Mouse (Mus musculus) spleen, adult 2 months (tissue): ENCODE data around the gene Polg2. TPM values are rescaled to one million over a fixed set of nuclear protein-coding genes. Genes with fewer than 3 reads are reported as not detected.
"Not testable (repeated sequence)": the region's sequence is repeated elsewhere in the genome, so short reads cannot be mapped to it uniquely, and the experiment has no call there.

Source experiments
- DNase-seq, 2 experiments: peaks; one replicate each; pipeline versions ENCODE4 v3.0.0 to v3.0.0-alpha.2; 2012 to 2021; ENCODE audit warnings: low spot score in 2 of 2, low read depth in 1 of 2
- H3K27ac ChIP-seq: fragments of 200-500 bp; 2 replicates; pipeline ENCODE4 v1.5.1; 2012; ENCODE audit warnings: low read length, inconsistent platforms; ENCODE audit not compliant: insufficient read depth
- H3K27me3 ChIP-seq: fragments of 200-500 bp; 2 replicates; pipeline ENCODE4 v1.6.1; 2012; ENCODE audit warnings: mild to moderate bottlenecking, moderate library complexity, low read length, inconsistent platforms; ENCODE audit not compliant: control insufficient read depth, insufficient read depth
- H3K36me3 ChIP-seq: fragments of 200-500 bp; 2 replicates; pipeline ENCODE4 v1.6.1; 2012; ENCODE audit warnings: mild to moderate bottlenecking, low read length, inconsistent platforms; ENCODE audit not compliant: control insufficient read depth, insufficient read depth
- H3K4me1 ChIP-seq: fragments of 200-500 bp; 2 replicates; pipeline ENCODE4 v1.6.1; 2011; ENCODE audit warnings: inconsistent platforms; ENCODE audit not compliant: control insufficient read depth, insufficient read depth, insufficient read length
- H3K4me3 ChIP-seq: fragments of 200-500 bp; 2 replicates; pipeline ENCODE4 v1.5.1; 2011; ENCODE audit warnings: mild to moderate bottlenecking, inconsistent platforms; ENCODE audit not compliant: insufficient read depth, insufficient read length; ENCODE audit errors: extremely low read depth
- CTCF ChIP-seq: fragments of 200-500 bp; IDR thresholded peaks from 2 replicates; pipeline ENCODE4 v1.5.1; 2011; ENCODE audit warnings: mild to moderate bottlenecking, inconsistent platforms; ENCODE audit not compliant: insufficient read depth, insufficient read length, insufficient replicate concordance; ENCODE audit errors: extremely low read depth
- POLR2A ChIP-seq: fragments of 200-500 bp; IDR thresholded peaks from 2 replicates; pipeline ENCODE4 v1.6.1; 2011; ENCODE audit warnings: low read depth, low read length, inconsistent platforms
- WGBS: fragments of 180-500 bp; shearing (Covaris S2); methylation state at CpG from one replicate; pipeline ENCODE4 v1.1.7; 2018; 5-methylcytosine and 5-hydroxymethylcytosine counted together
- polyA plus RNA-seq: library from polyadenylated mRNA; depleted of rRNA; stranded (reverse); fragments of >200 nt; gene quantifications from 2 replicates; pipeline ENCODE4 v1.2.3, GENCODE M21; 2012; rRNA removed

The Polg2 gene
- polyA plus RNA-seq, 1 experiment, result 7.2 TPM

- H3K4me1 ChIP-seq, result no peaks in the 10 kb centered on the region
- DNase-seq, result no peak
- H3K4me3 ChIP-seq, result no peak overlapping the region
- no peak overlapping the region for H3K27ac ChIP-seq
- TF ChIP-seq POLR2A, result no peak
- no peak for TF ChIP-seq CTCF
- WGBS, result 80% methylated on average over 10 of the region's 10 CpGs
- peaks cover 19% of the 10 kb centered on the region for H3K36me3 ChIP-seq
- H3K27me3 ChIP-seq, result no peaks in the 10 kb centered on the region
Observed at GRCm38 (mm10) chr11:106728402-106729366, 50.7 kb downstream of the Polg2 start.

GRCm38 (mm10) chr11:106727967-106728366 lies 51.4 kb downstream of the Polg2 start:
- TF ChIP-seq POLR2A, result no peak
- TF ChIP-seq CTCF, result no peak
- 87% methylated on average over 5 of the region's 5 CpGs for WGBS
- Histone ChIP-seq H3K27ac (no peak overlapping the region), H3K36me3 (peaks cover 19% of the 10 kb centered on the region), H3K27me3 (no peaks in the 10 kb centered on the region), H3K4me3 (no peak overlapping the region), H3K4me1 (no peaks in the 10 kb centered on the region)
- DNase-seq, result no peak

DNA sequence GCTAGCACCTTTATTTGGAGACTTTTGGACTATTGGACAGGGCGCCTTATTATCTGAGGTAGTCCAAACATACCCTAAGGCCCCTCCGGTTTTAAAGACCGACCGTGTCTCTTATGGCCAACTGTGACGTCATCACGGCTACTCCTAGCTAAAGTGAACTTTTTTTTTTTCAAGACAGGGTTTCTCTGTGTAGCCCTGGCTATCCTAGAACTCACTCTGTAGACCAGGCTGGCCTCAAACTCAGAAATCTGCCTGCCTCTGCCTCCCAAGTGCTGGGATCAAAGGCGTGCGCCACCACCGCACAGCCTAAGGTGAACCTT lies 54.5 kb downstream of the Polg2 start:
- H3K27ac ChIP-seq, H3K4me1 ChIP-seq, H3K27me3 ChIP-seq, H3K4me3 ChIP-seq, DNase-seq: not testable (repeated sequence)
- peaks cover 11% of the 10 kb centered on the region for H3K36me3 ChIP-seq
- 93% methylated on average over 9 of the region's 9 CpGs for WGBS

- TF ChIP-seq CTCF (no peak), POLR2A (no peak)
- Histone ChIP-seq H3K36me3 (peaks cover 13% of the 10 kb centered on the region), H3K4me1 (no peaks in the 10 kb centered on the region), H3K27ac (no peak overlapping the region), H3K27me3 (no peaks in the 10 kb centered on the region), H3K4me3 (no peak overlapping the region)
- WGBS, result 85% methylated on average over 10 of the region's 10 CpGs
- DNase-seq, result no peak
Observed at GRCm38 (mm10) chr11:106724176-106724915, 55.0 kb downstream of the Polg2 start.

- DNase-seq, result no peak
- no peaks in the 10 kb centered on the region for H3K4me1 ChIP-seq
- TF ChIP-seq CTCF, result no peak
- no peak for TF ChIP-seq POLR2A
- 93% methylated on average over 15 of the region's 15 CpGs for WGBS
- no peak overlapping the region for H3K27ac ChIP-seq
- H3K27me3 ChIP-seq, result no peaks in the 10 kb centered on the region
- no peak overlapping the region for H3K4me3 ChIP-seq
- H3K36me3 ChIP-seq, result peaks cover 12% of the 10 kb centered on the region
Observed at GRCm38 (mm10) chr11:106723611-106724125, 55.7 kb downstream of the Polg2 start.

DNA sequence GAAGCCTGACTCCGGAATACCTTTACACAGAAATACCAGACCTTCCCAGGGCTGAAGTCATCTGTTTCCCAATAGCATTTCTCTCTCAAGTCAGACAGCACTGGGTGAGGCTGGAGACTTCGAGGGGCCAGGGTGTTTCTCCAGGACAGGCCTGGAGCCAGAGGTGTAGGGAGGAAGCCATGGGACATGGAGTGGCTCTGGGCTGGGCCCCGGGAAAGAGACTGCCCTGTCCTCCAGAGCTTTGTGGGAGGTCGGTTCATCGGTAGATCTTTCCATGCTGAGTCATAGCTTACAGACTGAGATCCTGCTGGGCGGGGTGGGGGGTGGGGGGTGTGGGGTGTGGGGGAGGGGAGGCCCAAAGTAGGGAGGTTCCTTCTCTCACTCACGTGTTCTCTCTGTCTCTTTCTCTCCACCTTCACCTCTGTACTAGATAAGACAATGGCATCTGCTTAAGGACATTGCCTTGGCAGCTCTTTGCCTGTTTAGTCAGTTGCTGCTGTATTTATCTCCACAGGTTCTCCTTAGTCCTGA lies 56.4 kb downstream of the Polg2 start:
- TF ChIP-seq CTCF, result no peak
- no peak for TF ChIP-seq POLR2A
- DNase-seq, result no peak
- H3K27ac ChIP-seq, result no peak overlapping the region
- WGBS, result 40% methylated on average over 7 of the region's 7 CpGs
- no peak overlapping the region for H3K4me3 ChIP-seq
- no peaks in the 10 kb centered on the region for H3K27me3 ChIP-seq
- peaks cover 12% of the 10 kb centered on the region for H3K36me3 ChIP-seq
- no peaks in the 10 kb centered on the region for H3K4me1 ChIP-seq

DNA sequence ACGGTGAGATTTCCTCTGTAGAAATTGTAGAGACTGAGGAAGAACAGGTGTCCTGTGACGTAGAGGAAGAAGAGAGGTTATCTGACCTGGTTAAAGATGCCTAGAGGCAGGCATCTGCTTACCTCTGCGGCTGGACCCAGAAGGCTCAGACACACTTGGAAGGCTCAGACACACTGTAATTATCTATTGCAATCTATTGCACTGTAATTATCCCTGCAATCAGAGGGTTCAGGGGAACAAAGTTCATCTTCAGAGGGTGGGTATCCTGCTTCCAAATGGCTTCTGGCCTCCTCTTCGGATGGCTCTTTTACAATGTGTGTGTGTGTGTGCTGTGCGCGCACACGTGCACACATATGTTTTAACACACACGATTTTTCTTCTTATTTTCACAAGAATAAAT lies 59.0 kb downstream of the Polg2 start:
- H3K27me3 ChIP-seq, result no peaks in the 10 kb centered on the region
- TF ChIP-seq CTCF (no peak), POLR2A (no peak)
- no peaks in the 10 kb centered on the region; the same call in 1 of the 2 replicates for H3K4me1 ChIP-seq
- 90% methylated on average over 8 of the region's 8 CpGs for WGBS
- no peak for DNase-seq
- H3K36me3 ChIP-seq, result peaks cover 12% of the 10 kb centered on the region
- H3K4me3 ChIP-seq, result no peak overlapping the region
- no peak overlapping the region for H3K27ac ChIP-seq

Other genes with a start within 250 kb of the Polg2 start
- 5.8 and 6.6 TPM in 2 replicates for gene Tex2, start 166.1 kb downstream of the Polg2 start, polyA plus RNA-seq
- gene Pecam1, start 28.9 kb downstream of the Polg2 start, polyA plus RNA-seq, result 40.3 and 43.5 TPM in 2 replicates
- 3.3 and 4.2 TPM in 2 replicates for gene Milr1, start 28.3 kb downstream of the Polg2 start, polyA plus RNA-seq
- gene Ddx5, start 9.6 kb upstream of the Polg2 start, polyA plus RNA-seq, result 608 and 672 TPM in 2 replicates
- gene Cep95, start 9.7 kb upstream of the Polg2 start, polyA plus RNA-seq, result 2.0 and 2.1 TPM in 2 replicates
- gene Smurf2, start 141.2 kb upstream of the Polg2 start, polyA plus RNA-seq, result 4.9 TPM in 2 replicates
- 16.0 and 16.1 TPM in 2 replicates for gene Kpna2, start 220.0 kb upstream of the Polg2 start, polyA plus RNA-seq
- gene 1810010H24Rik, start 246.1 kb upstream of the Polg2 start, polyA plus RNA-seq, result 0.91 and 1.8 TPM in 2 replicates